In the genomic region with DNA sequence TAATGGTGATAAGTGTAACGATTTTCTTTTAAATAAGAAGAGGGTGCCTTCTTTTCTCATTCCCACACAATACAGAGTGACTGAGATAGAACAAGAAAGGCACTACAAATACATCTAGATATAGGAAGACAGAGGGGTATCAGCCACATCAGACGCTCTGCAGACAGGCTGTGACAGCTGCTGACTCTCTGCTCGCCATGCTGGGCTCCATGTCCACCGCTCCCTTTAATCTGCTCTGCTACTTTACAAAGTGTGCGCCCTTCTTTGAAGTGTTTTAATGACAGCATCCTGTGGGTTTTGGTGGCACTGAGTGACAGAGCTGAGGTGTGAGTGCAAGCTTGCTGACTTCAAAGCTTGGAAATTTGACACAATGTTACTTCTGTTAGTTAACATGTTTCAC, we compare ENCODE assay signal across 18 mouse cellular contexts.
"Had no signal": no experiment of that assay in that cellular context is flagged by ENCODE, and none has a peak within 500 bp of the region (broad histone marks: within the 10 kb centered on the region; RNA-seq: fewer than 3 reads in every experiment).

No protein-coding gene starts in this region.

- H3K27me3 ChIP-seq: midbrain, embryonic 12.5 days; neural tube, embryonic 13.5 days; neural tube, embryonic 15.5 days had no signal

- H3K36me3 ChIP-seq: midbrain, embryonic 12.5 days; neural tube, embryonic 13.5 days; neural tube, embryonic 15.5 days had no signal

- H3K9me3 ChIP-seq: midbrain, embryonic 12.5 days; neural tube, embryonic 13.5 days; neural tube, embryonic 15.5 days had no signal

- H3K4me2 ChIP-seq: lung, embryonic 14.5 days; midbrain, embryonic 12.5 days; neural tube, embryonic 13.5 days; neural tube, embryonic 15.5 days had no signal

- H3K27ac ChIP-seq: liver, embryonic 14.5 days; midbrain, embryonic 12.5 days; neural tube, embryonic 13.5 days; neural tube, embryonic 15.5 days had no signal

- DNase-seq: lung, adult 18-20 months; lung, embryonic 14.5 days; lung, postnatal 10 days; lung, postnatal 4 days; midbrain, embryonic 14.5 days; retina, postnatal 1 day; right cerebral cortex, adult 18-20 months; right cerebral cortex, postnatal 25 days; right cerebral cortex, postnatal 4 days; spleen, adult 18-20 months; thymus, adult 18-20 months; thymus, postnatal 14 days; thymus, postnatal 36 days had no signal

- H3K4me1 ChIP-seq: midbrain, embryonic 12.5 days; neural tube, embryonic 13.5 days; neural tube, embryonic 15.5 days had no signal

- H3K4me3 ChIP-seq: midbrain, embryonic 12.5 days; neural tube, embryonic 13.5 days; neural tube, embryonic 15.5 days had no signal

- ATAC-seq: midbrain, embryonic 16.5 days had no signal

- H3K9ac ChIP-seq: liver, embryonic 14.5 days; lung, embryonic 14.5 days; midbrain, embryonic 12.5 days; neural tube, embryonic 13.5 days; neural tube, embryonic 15.5 days had no signal
